Mouse (Mus musculus): Measurements from ENCODE around the gene Spin1.
A peak's percentile ranks its signal among the peaks of the same experiment; 100 is the strongest.
"Not testable (repeated sequence)": the region's sequence is repeated elsewhere in the genome, so short reads cannot be mapped to it uniquely, and the experiment has no call there.

Gene Spin1

GRCm38 (mm10) chr13:51100233-51101015 is at the start of gene Spin1:
Gene Spin1 (plus strand): TSS chr13:51100880.
- DNase-seq (ENCODE audit: low spot score): peak; percentile 83

GRCm38 (mm10) chr13:51051016-51051415 is 49.7 kb upstream of the Spin1 start:
- DNase-seq (ENCODE audit: low spot score): no peak

- no peak for DNase-seq (ENCODE audit: low spot score)
These were observed 48.3 kb upstream of the Spin1 start for GRCm38 (mm10) chr13:51052408-51052807.

GRCm38 (mm10) chr13:51063024-51063423 is 37.7 kb upstream of the Spin1 start:
- DNase-seq (ENCODE audit: low spot score): peak; percentile 21

GRCm38 (mm10) chr13:51063721-51064120 is 37.0 kb upstream of the Spin1 start:
- DNase-seq (ENCODE audit: low spot score): no peak

GRCm38 (mm10) chr13:51064429-51064828 is 36.3 kb upstream of the Spin1 start:
- no peak for DNase-seq (ENCODE audit: low spot score)

- peak; percentile 6 for DNase-seq (ENCODE audit: low spot score)
These were observed 29.5 kb upstream of the Spin1 start for GRCm38 (mm10) chr13:51071063-51071680.

- peak; percentile 28 for DNase-seq (ENCODE audit: low spot score)
These were observed 28.9 kb upstream of the Spin1 start for GRCm38 (mm10) chr13:51071763-51072276.

GRCm38 (mm10) chr13:51072917-51073843 is 27.5 kb upstream of the Spin1 start:
- DNase-seq (ENCODE audit: low spot score): peak; percentile 12

GRCm38 (mm10) chr13:51074081-51074680 is 26.5 kb upstream of the Spin1 start:
- no peak for DNase-seq (ENCODE audit: low spot score)

GRCm38 (mm10) chr13:51076191-51076590 is 24.5 kb upstream of the Spin1 start:
- DNase-seq (ENCODE audit: low spot score): not testable (repeated sequence)

GRCm38 (mm10) chr13:51078586-51078985 is 22.1 kb upstream of the Spin1 start:
- DNase-seq (ENCODE audit: low spot score): not testable (repeated sequence)

GRCm38 (mm10) chr13:51080801-51081200 is 19.9 kb upstream of the Spin1 start:
- DNase-seq (ENCODE audit: low spot score): no peak

GRCm38 (mm10) chr13:51084241-51084640 is 16.4 kb upstream of the Spin1 start:
- no peak for DNase-seq (ENCODE audit: low spot score)

GRCm38 (mm10) chr13:51085941-51086340 is 14.7 kb upstream of the Spin1 start:
- DNase-seq (ENCODE audit: low spot score): no peak

GRCm38 (mm10) chr13:51087253-51087652 is 13.4 kb upstream of the Spin1 start:
- no peak for DNase-seq (ENCODE audit: low spot score)

- no peak for DNase-seq (ENCODE audit: low spot score)
These were observed 12.5 kb upstream of the Spin1 start for GRCm38 (mm10) chr13:51088207-51088606.

GRCm38 (mm10) chr13:51089058-51089457 is 11.6 kb upstream of the Spin1 start:
- DNase-seq (ENCODE audit: low spot score): no peak

GRCm38 (mm10) chr13:51090105-51090661 is 10.5 kb upstream of the Spin1 start:
- peak; percentile 66 for DNase-seq (ENCODE audit: low spot score)

GRCm38 (mm10) chr13:51093430-51093829 is 7.2 kb upstream of the Spin1 start:
- DNase-seq (ENCODE audit: low spot score): no peak
